Mouse (Mus musculus): ENCODE results near the gene Gm42906.

The Gm42906 gene

GRCm38 (mm10) chr5:151069569-151069968, 358.4 kb downstream of the Gm42906 start:
- no peak for DNase-seq (ENCODE audit: low read depth, low spot score)

GRCm38 (mm10) chr5:151066016-151066415, 361.9 kb downstream of the Gm42906 start:
- no peak for DNase-seq (ENCODE audit: low read depth, low spot score)

DNA sequence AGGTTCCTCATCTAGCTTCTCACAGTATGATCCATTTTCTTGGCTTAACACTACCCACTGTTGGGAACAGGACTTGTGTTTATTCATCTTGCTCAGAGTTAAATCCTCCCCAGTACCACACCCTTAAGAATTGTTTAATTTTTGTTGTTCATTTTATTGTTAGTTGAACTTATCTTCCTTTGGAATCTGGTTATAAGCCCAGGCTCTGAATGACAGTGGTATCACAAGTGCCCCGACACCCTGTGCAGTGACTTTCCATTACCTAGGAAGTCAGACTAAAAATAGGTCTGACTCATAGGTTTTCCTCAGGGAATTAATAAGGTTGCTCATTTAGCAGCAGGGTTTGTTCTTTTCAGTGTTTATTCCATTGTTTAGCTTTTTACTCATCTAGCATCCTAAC, 362.7 kb downstream of the Gm42906 start:
- no peak for DNase-seq (ENCODE audit: low read depth, low spot score)

GRCm38 (mm10) chr5:151061942-151062341, 366.0 kb downstream of the Gm42906 start:
- no peak for DNase-seq (ENCODE audit: low read depth, low spot score)

DNA sequence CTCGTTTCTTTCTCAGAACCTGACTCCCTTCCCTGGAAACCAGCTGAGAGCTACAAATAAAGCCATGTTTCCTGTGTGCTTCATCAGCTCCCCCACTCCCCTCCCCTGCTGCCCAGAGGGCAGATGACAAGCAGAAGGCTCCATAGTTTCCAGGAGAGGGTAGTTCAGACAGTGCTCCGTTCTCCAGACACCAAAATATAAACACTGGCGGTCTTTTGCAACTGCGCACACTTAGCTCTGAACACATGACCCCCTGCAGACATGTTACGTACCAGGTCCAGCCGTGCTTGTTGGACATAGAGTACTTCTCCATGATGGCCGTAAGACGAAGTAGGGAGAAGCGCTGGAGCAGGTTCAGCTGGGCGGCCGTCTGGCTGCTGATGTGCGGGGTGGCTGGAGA, 367.5 kb downstream of the Gm42906 start:
- DNase-seq (ENCODE audit: low read depth, low spot score), result no peak

GRCm38 (mm10) chr5:151059772-151060171, 368.2 kb downstream of the Gm42906 start:
- DNase-seq (ENCODE audit: low read depth, low spot score), result no peak

DNA sequence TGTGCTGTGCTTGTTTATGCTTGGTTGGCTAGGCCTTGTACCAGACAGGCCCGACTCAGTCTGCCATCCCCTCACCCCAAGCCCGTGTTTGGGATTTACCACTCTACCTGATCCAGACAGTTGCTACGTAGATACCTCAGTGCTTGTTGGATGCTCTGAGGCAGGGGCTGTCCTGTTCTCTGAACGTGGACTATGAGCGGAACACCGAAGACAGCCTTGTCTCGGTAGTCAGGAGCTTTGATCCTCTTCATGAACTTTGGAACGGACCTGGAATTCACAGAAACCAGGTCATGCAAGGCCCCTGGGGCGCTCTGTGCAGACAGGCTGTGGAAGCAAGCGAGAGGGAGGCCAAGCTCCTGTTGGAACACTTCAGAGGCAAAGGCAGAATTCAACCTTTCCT, 368.6 kb downstream of the Gm42906 start:
- no peak for DNase-seq (ENCODE audit: low read depth, low spot score)

GRCm38 (mm10) chr5:151057716-151058115, 370.2 kb downstream of the Gm42906 start:
- no peak for DNase-seq (ENCODE audit: low read depth, low spot score)

DNA sequence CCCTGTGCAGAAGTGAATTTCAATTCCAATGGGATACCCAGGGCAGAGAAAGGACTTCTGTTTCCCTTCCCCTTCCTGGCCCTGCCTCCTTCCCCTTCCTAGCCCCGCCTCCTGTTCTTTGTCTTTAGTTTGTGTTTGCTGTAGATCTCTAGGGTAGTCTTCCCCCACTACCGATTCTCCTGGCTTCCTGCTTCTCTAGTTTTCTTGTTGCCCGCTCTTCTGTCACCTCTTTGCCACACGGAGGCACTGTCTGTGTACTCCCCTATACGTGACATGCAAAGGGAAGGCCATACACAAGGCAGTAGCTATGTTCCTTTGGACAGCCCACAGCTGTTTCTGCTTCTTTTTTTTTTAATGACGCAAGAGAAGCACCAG, 371.1 kb downstream of the Gm42906 start:
- no peak for DNase-seq (ENCODE audit: low read depth, low spot score)

- no peak for DNase-seq (ENCODE audit: low read depth, low spot score)
Measured at GRCm38 (mm10) chr5:151056255-151056919, 371.6 kb downstream of the Gm42906 start.

DNA sequence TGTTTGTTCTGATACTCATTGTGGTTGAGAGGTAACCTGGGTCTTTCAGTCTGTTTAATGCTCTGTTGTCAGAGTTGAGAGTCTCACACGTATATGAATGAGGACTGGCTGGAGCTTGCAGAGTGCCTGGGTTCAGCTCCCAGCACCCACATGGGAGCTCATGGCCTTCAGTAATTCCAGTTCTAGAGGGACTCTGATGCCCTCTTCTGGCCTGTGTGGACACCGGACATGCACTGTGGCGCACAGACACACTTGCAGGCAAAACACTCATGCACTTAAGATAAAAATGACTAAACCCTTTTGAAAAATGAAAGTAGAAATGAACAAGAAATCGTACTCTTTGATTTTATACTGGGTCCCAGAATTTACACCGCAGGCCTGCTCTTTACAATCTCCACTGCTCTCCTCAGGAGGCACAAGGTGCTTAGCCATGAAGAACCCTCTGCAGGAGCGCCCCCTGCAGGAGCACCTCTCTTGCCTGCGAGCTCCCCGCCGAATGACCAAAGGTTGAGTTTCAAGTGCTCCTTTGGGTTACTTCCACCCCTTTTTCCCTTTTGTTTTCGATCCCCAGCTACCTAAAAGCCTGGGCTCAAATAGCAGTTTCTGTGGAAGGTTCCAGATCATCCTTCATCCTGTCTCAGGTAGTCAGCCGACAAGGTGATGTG, 372.4 kb downstream of the Gm42906 start:
- DNase-seq (ENCODE audit: low read depth, low spot score), result no peak

DNA sequence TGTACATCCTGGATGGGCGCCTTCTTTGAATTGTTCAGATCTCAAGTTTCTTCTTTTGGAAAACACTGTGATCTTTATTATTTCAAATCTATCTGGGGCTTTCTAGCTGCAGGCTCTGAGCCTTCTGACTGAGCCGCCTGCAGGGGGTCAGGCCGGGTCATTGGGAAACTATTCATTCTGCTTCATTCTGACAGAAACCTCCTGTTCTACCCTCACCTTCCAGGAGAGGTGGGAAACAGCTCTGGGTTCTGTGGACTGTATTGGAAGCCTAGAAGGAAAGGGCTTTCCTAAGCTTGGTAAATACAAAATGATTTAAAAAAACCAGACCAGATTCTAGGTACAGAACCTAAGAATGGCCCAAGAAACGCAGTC, 373.2 kb downstream of the Gm42906 start:
- DNase-seq (ENCODE audit: low read depth, low spot score), result no peak

GRCm38 (mm10) chr5:151054100-151054742, 373.7 kb downstream of the Gm42906 start:
- no peak for DNase-seq (ENCODE audit: low read depth, low spot score)

- DNase-seq (ENCODE audit: low read depth, low spot score), result no peak
Measured at GRCm38 (mm10) chr5:151053190-151053589, 374.8 kb downstream of the Gm42906 start.

DNA sequence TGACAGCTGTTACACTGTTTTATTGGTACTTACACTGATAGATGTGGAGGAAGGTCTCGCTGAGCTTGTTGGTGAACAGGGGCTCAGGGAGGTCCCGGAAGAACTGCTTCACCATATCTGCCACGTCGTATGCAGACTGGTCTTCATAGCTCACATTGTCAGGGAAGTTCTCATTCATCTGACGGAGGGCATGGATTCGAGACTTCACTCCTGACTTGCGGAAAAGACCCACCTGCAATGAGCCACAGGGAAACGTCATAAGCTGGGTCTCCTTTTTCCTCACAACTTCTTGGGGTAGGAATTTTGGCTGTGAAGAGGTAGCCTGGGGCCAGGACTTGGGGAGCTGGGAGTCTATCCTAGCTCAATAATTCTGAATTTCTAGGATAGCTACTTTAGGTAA, 375.6 kb downstream of the Gm42906 start:
- no peak for DNase-seq (ENCODE audit: low read depth, low spot score)

DNA sequence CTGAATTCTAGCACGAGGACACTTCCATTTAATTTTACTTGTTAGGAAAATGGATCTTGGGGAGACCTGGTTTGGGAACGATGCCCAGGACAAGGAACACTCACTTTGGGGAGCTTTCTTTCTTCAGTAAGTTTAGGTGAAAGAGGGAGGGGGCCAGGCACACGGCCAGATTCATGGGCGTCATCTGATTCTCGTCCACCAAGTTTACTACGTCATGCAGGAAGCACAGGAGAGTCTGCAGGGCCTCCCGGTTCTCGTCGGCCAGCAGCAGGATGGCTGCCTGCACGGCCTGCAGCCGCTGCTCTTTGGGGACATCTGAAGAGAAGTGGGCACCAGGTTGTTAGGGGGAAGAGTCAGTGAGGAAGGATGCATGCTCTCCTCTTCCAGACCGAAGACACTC, 380.5 kb downstream of the Gm42906 start:
- no peak for DNase-seq (ENCODE audit: low read depth, low spot score)

DNA sequence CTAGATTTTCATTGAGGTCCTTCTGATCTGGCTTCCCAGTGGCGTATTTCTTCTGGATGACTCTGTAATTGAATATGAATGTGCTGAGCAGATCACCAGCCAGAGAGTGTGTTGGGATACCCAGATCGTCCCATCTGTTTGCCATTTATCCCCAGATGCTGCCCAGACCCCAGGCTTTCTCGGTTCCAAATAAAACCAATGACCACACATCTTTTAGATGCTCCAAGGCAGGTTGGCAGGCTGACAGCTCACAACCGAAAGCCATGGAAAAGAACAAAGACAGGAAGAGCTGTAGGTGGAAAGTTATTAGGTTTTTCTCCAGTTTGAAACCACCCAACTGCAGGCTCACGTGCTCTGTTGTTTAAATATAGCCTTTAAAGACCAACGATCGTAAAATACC, 381.0 kb downstream of the Gm42906 start:
- no peak for DNase-seq (ENCODE audit: low read depth, low spot score)

GRCm38 (mm10) chr5:151046131-151046530, 381.8 kb downstream of the Gm42906 start:
- no peak for DNase-seq (ENCODE audit: low read depth, low spot score)

DNA sequence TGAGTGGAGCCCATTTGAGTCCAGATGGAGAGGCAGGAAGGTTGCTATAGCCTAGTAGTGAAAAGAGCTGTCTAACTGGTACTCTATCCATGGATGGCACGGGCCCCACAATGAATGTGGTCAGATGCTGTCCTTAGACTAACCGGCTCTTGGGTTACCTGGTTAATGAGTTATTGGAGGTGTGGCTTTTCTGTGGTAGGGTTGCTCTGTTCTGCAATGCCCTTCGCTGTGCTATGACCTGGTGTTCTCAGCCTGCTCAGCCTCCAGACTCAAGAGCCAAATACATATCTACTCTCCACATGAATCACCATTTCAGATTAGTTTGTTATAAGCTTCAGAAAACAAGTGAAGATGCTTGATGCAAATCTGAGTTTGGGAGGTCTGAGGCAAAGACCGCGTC, 385.1 kb downstream of the Gm42906 start:
- no peak for DNase-seq (ENCODE audit: low read depth, low spot score)

- DNase-seq (ENCODE audit: low read depth, low spot score), result no peak
Measured at GRCm38 (mm10) chr5:151037871-151038270, 390.1 kb downstream of the Gm42906 start.

- DNase-seq (ENCODE audit: low read depth, low spot score), result no peak
Measured at GRCm38 (mm10) chr5:151034715-151035512, 393.0 kb downstream of the Gm42906 start.

GRCm38 (mm10) chr5:151028906-151029305, 399.1 kb downstream of the Gm42906 start:
- no peak for DNase-seq (ENCODE audit: low read depth, low spot score)

Data from retina, adult 2 months (tissue).